Mouse (Mus musculus) liver, postnatal 0 days (tissue): ENCODE measurements around the gene Adarb2.

Source experiments
- CTCF ChIP-seq: sonication (generic); IDR thresholded peaks from 2 replicates; pipeline ENCODE4 v1.5.1; 2016; ENCODE audit warnings: antibody characterized with exemption, low read depth
- EP300 ChIP-seq: IDR thresholded peaks from 2 replicates; pipeline ENCODE4 v1.6.1; 2016; ENCODE audit warnings: antibody characterized with exemption, low read depth, mild to moderate bottlenecking

DNA sequence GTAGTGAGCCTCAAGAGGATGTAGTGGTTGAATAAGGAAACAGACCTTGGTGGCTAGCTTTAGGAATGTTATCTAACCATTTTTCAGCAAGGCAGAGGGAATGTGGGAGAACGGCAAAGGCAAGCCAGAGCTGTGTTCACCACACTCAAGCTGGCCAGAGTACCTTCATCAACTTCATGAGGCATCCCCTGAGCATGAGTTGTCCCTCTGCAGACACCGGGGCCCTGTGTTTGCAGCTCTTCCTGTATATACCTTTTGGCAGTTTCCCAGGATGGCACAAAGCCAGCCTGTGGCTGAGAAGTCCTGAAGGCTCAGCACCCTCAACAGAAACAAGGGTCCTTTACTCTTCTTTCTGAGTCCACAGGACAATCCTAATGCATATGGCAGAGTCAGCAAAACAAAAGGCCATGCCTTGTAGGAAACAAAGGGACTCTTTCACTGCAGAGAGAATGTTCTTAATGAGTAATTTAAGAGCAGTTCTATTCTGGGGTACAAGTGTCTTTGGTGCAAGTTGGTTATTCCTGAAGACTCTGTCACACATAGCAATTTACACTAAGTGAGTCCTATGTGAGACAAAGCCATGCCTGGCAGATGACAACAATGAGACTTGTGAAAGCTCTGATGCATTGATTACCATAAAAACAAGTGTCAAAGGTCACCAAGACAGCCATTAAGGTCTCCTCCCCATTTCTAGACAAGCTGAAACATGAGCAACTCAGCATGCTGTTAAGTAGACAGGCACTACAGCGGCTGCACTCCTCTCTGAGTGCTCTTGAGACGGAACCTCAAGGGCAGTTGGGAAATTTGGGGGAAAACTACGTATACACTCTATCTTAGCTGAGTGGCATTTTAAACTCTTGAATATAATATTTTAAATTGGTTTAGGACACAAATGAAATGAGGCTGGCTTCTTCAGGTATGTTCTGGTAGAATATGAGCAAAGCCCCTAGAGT, 431.0 kb downstream of the Adarb2 start:
- no peak for TF ChIP-seq EP300
- no peak for TF ChIP-seq CTCF
